Mouse (Mus musculus): ENCODE results near the gene 1700069L16Rik.

Gene 1700069L16Rik

GRCm38 (mm10) chr5:113644520-113644919, 80.1 kb downstream of the 1700069L16Rik start:
- no peak for DNase-seq (ENCODE audit: low read depth, low spot score)

- DNase-seq (ENCODE audit: low read depth, low spot score): peak; percentile 23
These were observed 81.3 kb downstream of the 1700069L16Rik start for GRCm38 (mm10) chr5:113643107-113643848.
